Mouse (Mus musculus) liver, embryonic 14.5 days (tissue): ENCODE results near the gene Vps37d. TPM values are rescaled to one million over a fixed set of nuclear protein-coding genes. Genes with fewer than 3 reads are reported as not detected.
A peak's percentile ranks its signal among the peaks of the same experiment; 100 is the strongest.

Experiments used
- ATAC-seq: fragments of 200-750 bp; cut with Nextera tagmentation; 2 replicates; pipeline ENCODE4 v1.8.0; 2017; ENCODE audit warnings: moderate number of reproducible peaks, mild to moderate bottlenecking, moderate library complexity; ENCODE audit not compliant: insufficient read depth
- DNase-seq, 3 experiments: peaks; one replicate each; pipeline ENCODE4 v3.0.0-alpha.2; 2012 to 2013; ENCODE audit warnings: low read depth in 3 of 3, low spot score in 3 of 3
- H3K27ac ChIP-seq: fragments of 300-500 bp; sonication (generic); 2 replicates; pipeline ENCODE4 v1.5.1; 2014; ENCODE audit warnings: moderate library complexity, mild to moderate bottlenecking, control low read depth, inconsistent platforms
- H3K27me3 ChIP-seq: fragments of 300-500 bp; sonication (generic); 2 replicates; pipeline ENCODE4 v1.6.1; 2014; ENCODE audit warnings: mild to moderate bottlenecking, low read length, moderate library complexity; ENCODE audit not compliant: control insufficient read depth, insufficient read depth
- H3K36me3 ChIP-seq: fragments of 300-500 bp; sonication (generic); replicated peaks from 2 replicates; pipeline ENCODE4 v1.6.1; 2014; ENCODE audit warnings: low read depth; ENCODE audit not compliant: control insufficient read depth, insufficient read depth
- H3K4me1 ChIP-seq, 2 experiments: fragments of 200-500 bp in 1 of 2; fragments of 300-500 bp in 1 of 2; sonication (generic) in 1 of 2; replicated peaks; 2 replicates each; pipeline ENCODE4 v1.6.1; 2012 to 2014; ENCODE audit warnings: antibody characterized with exemption in 1 of 2, inconsistent platforms in 1 of 2, low read length in 1 of 2; ENCODE audit not compliant: control insufficient read depth in 2 of 2, insufficient read depth in 2 of 2
- H3K4me2 ChIP-seq: fragments of 300-500 bp; sonication (generic); 2 replicates; pipeline ENCODE4 v1.6.1; 2014; ENCODE audit warnings: low read depth, mild to moderate bottlenecking, control low read depth, moderate library complexity
- H3K4me3 ChIP-seq, 2 experiments: fragments of 200-500 bp in 1 of 2; fragments of 300-500 bp in 1 of 2; sonication (generic) in 1 of 2; 2 replicates each; pipeline ENCODE4 v1.5.1; 2012 to 2014; ENCODE audit warnings: low read depth in 2 of 2, low read length in 2 of 2, mild to moderate bottlenecking in 2 of 2, control low read depth in 1 of 2, inconsistent platforms in 1 of 2, moderate library complexity in 1 of 2; ENCODE audit not compliant: insufficient read depth in 1 of 2
- H3K9ac ChIP-seq: fragments of 300-500 bp; sonication (generic); replicated peaks from 2 replicates; pipeline ENCODE4 v1.6.1; 2014; ENCODE audit warnings: mild to moderate bottlenecking, control low read depth, moderate library complexity
- H3K9me3 ChIP-seq: fragments of 300-500 bp; sonication (generic); 2 replicates; pipeline ENCODE4 v1.6.1; 2016; ENCODE audit warnings: low read length, mixed read lengths; ENCODE audit not compliant: control insufficient read depth
- CTCF ChIP-seq: IDR thresholded peaks from 2 replicates; pipeline ENCODE4 v1.5.1; 2016; ENCODE audit warnings: antibody characterized with exemption, low read depth, control low read depth
- EP300 ChIP-seq: IDR thresholded peaks from 2 replicates; pipeline ENCODE4 v1.6.1; 2016; ENCODE audit warnings: antibody characterized with exemption, low read depth
- WGBS: fragments of 180-500 bp; shearing (Covaris S2); extraction: QIAGEN DNeasy Blood & Tissue Kit; methylation state at CpG from one replicate; pipeline ENCODE4 v1.1.7; 2014; ENCODE audit not compliant: insufficient replicate concordance; 5-methylcytosine and 5-hydroxymethylcytosine counted together
- polyA plus RNA-seq, 2 experiments: library from polyadenylated mRNA; depleted of rRNA in 1 of 2; stranded (reverse) in 1 of 2; unstranded in 1 of 2; fragments of >200 nt; fragmentation: Nextera tagmentation in 1 of 2; extraction: Ambion mirVana in 1 of 2; gene quantifications; 2 replicates each; pipeline versions ENCODE4 v1.2.1 to v1.2.3; 2012 to 2014

Gene Vps37d
- polyA plus RNA-seq, 2 experiments: 0.06 to 0.30 TPM

DNA sequence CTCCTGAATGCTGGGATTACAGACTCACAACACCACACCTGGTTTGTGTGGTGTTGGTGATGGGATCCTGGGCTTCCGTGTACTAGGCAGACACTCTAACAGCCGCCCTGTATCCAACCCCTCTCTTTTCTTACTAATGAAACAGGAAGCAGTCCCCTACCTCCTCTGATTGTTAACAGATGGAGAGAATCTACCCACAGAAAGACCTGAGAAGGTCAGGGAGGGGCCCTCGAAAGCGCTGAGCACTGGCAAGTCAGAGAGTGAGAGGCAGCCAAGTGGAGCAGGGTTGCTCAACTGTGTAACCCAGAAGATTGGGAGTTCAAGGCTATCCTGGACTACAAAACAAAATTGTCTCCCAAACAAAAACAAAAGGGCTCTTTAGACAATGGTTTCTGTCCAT is 8.8 kb upstream of the Vps37d start:
- Histone ChIP-seq H3K4me1 (no peaks in the 10 kb centered on the region), H3K27ac (no peak overlapping the region), H3K4me2 (no peak overlapping the region), H3K27me3 (peaks cover 28% of the 10 kb centered on the region), H3K9ac (no peak overlapping the region), H3K9me3 (no peaks in the 10 kb centered on the region), H3K36me3 (no peaks in the 10 kb centered on the region), H3K4me3 (no peak overlapping the region)
- no peak for TF ChIP-seq CTCF
- DNase-seq (no peak), ATAC-seq (no peak)
- WGBS: 44% methylated on average over 4 of the region's 4 CpGs

DNA sequence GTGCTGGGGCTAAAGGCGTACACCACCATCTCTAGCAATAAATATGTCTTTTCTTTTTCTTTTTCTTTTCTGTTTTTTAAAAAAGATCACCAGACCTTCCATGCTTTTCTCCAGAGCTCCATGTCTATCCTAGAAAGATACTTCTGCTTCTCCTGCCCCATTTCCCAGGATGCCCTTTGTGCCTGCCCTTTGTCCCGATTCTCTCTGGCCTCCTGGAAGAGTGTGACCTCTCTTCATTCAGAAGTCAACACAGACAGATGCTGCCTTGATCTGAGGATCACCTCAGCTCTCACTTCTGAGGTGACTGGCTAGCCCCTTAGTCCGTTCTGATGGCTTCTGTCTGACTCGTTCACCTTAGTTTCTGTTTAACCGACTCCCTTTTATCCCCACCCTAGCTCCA is 2.5 kb upstream of the Vps37d start:
- H3K4me2 ChIP-seq: no peak overlapping the region
- H3K9me3 ChIP-seq: no peaks in the 10 kb centered on the region
- no peaks in the 10 kb centered on the region for H3K27me3 ChIP-seq
- no peak overlapping the region for H3K4me3 ChIP-seq
- H3K36me3 ChIP-seq: no peaks in the 10 kb centered on the region
- TF ChIP-seq CTCF (no peak), EP300 (no peak)
- no peak overlapping the region for H3K9ac ChIP-seq
- DNase-seq (no peak), ATAC-seq (no peak)
- 69% methylated on average over 5 of the region's 5 CpGs for WGBS
- peaks cover 0 to 4% of the 10 kb centered on the region in 2 experiments; a peak in 1 of 4 replicates for H3K4me1 ChIP-seq
- no peak overlapping the region for H3K27ac ChIP-seq

- no peaks in the 10 kb centered on the region for H3K27me3 ChIP-seq
- 82% methylated on average over 2 of the region's 2 CpGs for WGBS
- peaks cover 0 to 4% of the 10 kb centered on the region in 2 experiments; a peak in 1 of 4 replicates for H3K4me1 ChIP-seq
- TF ChIP-seq CTCF (no peak), EP300 (no peak)
- no peak for ATAC-seq
- no peak for DNase-seq
- H3K27ac ChIP-seq: no peak overlapping the region
- H3K4me3 ChIP-seq: no peak overlapping the region
- H3K9ac ChIP-seq: no peak overlapping the region
- H3K4me2 ChIP-seq: no peak overlapping the region
- H3K36me3 ChIP-seq: no peaks in the 10 kb centered on the region
- no peaks in the 10 kb centered on the region for H3K9me3 ChIP-seq
Measured at GRCm38 (mm10) chr5:135079578-135079977, 1.5 kb upstream of the Vps37d start.

DNA sequence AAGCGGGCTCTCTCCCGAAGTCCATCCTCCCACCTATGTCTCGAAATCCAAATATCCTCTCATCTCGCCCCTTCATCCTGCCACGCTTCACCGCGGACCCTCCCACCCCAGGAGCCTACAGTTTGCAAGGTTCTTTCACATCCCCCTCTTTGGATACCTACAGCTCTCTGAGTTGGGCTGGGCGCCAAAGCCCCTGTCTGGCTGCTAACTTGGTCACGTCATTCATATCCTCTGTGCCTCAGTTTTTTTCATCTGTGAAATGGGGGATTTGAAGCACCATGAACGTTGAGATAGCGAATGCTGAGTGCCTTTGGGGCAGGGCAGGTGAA is 380 bp upstream of the Vps37d start:
- no peak for ATAC-seq
- Histone ChIP-seq H3K27me3 (no peaks in the 10 kb centered on the region), H3K9ac (no peak overlapping the region), H3K27ac (no peak overlapping the region), H3K9me3 (no peaks in the 10 kb centered on the region), H3K4me1 (peaks cover 0 to 4% of the 10 kb centered on the region in 2 experiments; a peak in 1 of 4 replicates), H3K4me2 (peak overlapping the region; percentile 73), H3K36me3 (no peaks in the 10 kb centered on the region), H3K4me3 (peak overlapping the region; percentile 38 to 56)
- DNase-seq: no peak
- WGBS: 2% methylated on average over 11 of the region's 11 CpGs
- no peak for TF ChIP-seq EP300
- TF ChIP-seq CTCF: no peak

GRCm38 (mm10) chr5:135076931-135077505 is 1.0 kb downstream of the Vps37d start:
- TF ChIP-seq EP300 (no peak), CTCF (no peak)
- H3K9ac ChIP-seq: no peak overlapping the region
- no peaks in the 10 kb centered on the region for H3K27me3 ChIP-seq
- H3K36me3 ChIP-seq: no peaks in the 10 kb centered on the region
- WGBS: 49% methylated on average over 14 of the region's 14 CpGs
- DNase-seq: no peak
- H3K4me2 ChIP-seq: peak overlapping the region; percentile 73; the same call in 1 of the 2 replicates
- no peak overlapping the region for H3K4me3 ChIP-seq
- no peak for ATAC-seq
- H3K27ac ChIP-seq: no peak overlapping the region
- H3K4me1 ChIP-seq: peaks cover 0 to 4% of the 10 kb centered on the region in 2 experiments; a peak in 1 of 4 replicates
- H3K9me3 ChIP-seq: no peaks in the 10 kb centered on the region
